Mouse (Mus musculus) erythroblast, embryonic 14.5 days (primary cell): ENCODE measurements around the gene Ptprj.

Source experiments
- GATA1 ChIP-seq: IDR thresholded peaks from 2 replicates; pipeline ENCODE4 v1.6.1; 2012; ENCODE audit warnings: low read length, inconsistent platforms, mixed read lengths
- TAL1 ChIP-seq: IDR thresholded peaks from 3 replicates; pipeline ENCODE4 v1.6.1; 2012; ENCODE audit warnings: low read length, inconsistent platforms, mixed read lengths

DNA sequence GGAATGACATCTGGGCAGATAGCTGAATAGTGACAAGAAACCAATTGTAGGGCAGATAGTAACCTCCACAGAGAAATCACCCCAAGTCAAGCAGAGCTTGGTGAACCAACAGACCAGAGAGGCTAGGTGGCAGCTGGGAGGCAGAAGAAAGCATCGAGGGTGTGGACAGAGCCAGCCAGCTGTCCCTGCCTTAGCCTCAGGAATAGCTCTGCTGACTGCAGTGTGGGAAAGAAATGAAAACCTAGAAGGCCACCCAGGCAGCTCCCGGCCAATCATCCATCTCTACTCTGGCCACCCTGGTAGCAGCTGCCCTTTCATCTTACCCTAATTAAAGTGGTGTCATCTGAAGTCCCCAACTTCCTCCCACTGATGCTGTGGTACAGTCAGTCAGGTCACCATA lies 49.1 kb upstream of the Ptprj start:
- TF ChIP-seq GATA1 (no peak), TAL1 (no peak)
